Mouse (Mus musculus) adrenal gland, adult 8-10 months (tissue): ENCODE results near the gene Cited2. TPM values are rescaled to one million over a fixed set of nuclear protein-coding genes. Genes with fewer than 3 reads are reported as not detected.
A peak's percentile ranks its signal among the peaks of the same experiment; 100 is the strongest.

ENCODE experiments used
- DNase-seq: peaks from one replicate; pipeline ENCODE4 v3.0.0; 2022
- total RNA-seq, 4 experiments: library from RNA; stranded (reverse); gene quantifications; 2 replicates each; pipeline ENCODE4 v1.2.4; 2022

Gene Cited2
- total RNA-seq: 10 to 100 TPM; 37.2 to 87.3 (median 63.5) TPM

DNA sequence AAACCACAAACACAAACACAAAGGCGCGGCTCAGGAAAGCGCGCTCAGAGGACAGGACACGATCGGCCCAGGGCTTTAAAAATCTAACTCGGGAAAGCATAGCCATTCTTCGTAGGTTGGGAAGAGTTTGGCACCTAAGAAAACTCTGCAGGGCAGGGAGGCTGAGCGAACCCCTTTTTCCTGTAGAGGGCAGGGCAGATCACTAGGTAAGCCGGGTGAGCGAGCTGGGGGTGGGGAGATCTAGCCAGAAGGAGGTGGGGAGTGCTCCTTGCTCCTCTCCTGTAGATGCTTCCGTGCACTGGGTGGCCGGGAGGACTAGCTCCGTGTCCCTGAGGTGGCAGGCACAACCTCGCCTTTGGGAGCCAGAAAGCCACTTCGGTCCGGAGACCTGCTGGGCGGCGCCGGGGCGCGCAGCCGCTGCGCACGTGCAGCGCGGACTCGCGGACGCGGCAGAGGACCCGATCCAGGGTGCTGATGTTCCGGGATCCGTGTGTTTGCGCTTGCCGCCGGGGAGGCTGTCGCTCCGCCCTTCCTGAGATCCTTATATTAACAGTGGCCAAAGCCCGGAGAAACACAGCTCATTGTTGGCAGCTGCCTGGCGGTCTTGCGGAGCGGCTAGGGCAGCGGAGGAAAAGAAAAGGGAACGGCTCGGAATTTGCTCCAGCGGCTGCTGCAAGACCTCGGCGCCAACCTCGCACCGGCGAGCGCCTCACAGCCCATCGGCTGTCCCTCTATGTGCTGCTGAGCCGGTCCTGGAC is at the start of gene Cited2:
TSS of gene Cited2 (plus strand) at position 566 of the 758 bp plus-strand sequence.
- DNase-seq: peak; percentile 95

DNA sequence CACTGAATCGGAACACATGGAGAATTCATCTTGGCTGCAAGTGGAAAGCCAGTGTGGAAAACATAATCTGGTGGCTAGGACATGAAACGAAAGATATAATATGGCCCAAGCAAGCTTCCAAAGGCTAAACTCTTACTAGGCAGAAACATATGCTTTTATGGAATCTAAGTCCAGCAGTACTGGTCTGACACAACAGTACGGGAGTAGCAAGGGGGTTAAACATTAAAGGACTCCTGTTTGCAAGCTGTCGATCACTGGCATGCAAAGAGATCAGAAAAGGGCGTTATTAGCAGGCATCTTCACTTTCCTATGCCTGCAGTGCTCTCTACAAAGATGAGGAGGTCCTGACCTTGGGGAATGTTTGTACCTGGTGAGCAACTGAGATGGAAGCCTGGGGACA is 48.6 kb upstream of the Cited2 start:
- DNase-seq: no peak

DNA sequence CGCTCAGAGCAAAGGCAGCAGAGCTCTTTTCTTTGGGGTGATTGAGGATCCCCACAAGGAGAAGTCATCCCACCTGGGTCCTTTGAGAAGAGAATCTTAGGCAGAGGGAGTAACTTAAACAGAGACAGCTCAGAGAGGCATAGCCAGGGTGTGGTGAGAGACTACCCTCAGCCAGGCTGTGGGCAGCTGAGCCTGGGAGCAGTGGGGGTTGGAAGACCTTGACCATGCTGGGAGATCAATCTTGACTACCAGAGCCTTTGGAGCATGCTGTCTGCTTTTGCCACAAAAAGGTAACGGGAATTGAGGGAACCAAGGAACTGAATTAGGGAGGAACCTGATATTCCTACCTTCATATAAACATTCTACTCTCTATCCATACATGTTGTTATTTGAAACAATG is 48.1 kb upstream of the Cited2 start:
- DNase-seq: no peak

DNA sequence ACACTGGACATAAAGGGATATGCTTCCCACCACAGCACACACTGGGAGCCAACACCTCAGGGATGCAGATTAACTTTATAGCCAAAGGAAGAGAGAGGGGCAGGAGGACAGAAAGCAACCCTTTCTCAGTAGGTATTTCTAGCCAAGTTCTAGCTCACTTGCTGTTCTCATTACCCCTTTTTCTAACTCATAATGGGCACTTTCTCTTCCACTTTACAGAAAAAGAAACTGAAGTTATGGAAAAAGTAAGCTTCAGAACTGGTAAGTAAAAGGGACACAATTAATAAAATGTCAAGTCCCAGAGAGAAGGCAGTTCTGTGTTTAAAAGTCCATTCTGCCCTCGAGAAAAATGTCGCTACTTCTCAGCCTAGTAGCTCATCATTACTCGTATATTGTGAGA is 46.6 kb upstream of the Cited2 start:
- DNase-seq: no peak

DNA sequence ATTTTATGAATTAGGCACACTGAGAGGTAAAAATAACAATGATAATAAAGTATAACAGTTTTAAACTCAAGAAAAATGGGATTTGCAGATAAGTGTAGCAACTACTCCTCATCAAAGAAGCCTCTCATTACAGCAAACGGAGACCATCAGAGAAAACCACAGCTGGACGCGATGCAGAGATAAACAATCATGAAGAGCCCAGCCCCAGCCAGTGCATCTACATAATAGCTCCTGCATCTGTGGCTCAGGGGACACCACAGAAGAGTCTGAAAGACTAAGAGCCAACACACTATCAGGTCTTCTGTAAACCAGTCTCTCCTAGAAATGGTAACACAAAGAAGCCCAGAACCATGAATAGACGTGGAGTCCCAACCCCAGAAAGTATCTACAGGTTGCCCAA is 45.7 kb upstream of the Cited2 start:
- no peak for DNase-seq

DNA sequence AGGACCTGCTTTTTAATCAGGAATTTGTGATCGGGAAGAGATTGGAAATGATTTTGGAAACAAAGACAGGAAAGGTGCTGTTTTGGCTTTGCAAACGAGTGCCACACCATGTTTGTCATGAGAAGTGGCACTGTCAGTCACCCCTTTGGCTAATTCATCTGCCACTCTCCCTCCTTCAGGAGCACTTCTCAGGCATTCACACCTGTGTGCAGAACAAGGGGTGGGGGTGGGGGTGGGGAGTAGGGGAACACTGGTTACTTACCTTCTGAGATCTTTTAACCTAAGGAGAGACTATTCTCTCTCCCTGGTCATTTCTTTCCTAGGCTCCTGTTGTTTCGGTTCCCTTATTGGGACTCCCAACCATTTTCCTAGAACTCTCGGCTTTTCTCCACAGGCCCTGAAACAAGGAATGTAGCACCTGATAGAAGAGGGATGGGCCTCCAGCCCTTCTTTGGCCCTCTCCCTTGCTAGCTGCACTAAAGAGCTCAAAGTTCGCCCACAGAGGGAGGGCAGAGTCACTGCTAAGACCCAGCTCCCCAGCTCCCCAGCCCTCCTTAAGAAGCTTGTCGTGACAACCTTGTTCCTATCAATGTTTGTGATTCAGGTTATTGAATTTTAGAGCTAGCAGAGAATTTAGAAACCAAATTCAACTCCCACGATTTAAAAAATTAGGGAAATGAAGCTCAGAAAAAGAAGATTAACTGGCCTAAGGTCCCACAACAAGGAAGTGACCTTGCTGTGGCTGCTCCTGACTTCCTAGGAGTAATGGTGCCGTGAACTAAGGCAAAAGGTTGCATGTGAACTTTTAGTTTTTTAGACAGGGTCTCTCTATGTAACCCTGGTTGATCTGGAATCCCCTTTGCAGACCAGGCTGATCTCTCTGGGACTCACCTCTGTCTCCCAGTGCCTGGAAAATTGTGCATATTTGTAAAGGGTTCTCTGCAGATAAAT is 42.3 kb upstream of the Cited2 start:
- DNase-seq: no peak

DNA sequence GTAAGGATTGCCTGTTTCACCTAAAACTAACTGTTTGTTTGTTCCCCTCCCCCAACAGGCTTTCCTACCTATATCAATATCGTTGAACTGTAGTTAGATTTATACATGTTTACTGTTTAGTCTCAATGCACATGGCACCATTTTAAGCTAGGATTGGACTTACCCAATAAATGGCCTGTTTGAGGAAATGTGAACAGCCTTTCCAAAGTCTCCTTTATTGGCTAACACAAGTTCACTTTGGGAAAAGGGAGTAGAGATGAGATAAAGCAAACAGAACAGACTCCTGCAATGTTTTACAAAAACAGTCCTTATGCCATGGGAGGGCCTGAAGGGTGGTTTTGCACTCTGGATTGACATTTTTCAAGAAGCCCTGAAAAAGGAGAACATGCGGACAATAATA is 41.6 kb upstream of the Cited2 start:
- DNase-seq: no peak

DNA sequence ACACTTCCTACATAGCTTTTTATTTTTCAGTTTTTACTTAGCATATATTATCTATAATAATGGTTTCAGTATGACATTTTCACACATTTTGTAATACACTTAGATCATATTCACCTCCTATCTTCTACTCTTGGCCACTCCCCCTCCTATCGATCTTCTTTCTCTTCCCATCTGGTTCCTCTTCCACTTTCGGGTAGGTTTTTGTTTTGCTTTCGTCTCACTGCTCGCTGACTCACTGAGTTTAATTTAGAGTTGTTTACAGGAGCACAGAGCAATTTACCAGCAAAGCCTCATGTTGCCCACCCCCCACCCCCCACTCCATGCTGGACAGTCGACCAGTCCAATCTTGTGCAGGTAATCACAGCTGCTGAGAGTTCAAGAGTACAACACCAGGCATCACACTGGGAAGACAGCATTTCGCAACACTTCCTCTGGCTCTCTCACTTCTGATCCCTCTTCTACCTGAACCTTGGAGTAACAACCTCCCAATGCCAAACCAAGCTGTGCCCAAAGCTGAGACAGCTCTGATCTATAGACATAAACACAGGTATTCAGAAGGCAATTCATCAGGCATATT is 39.1 kb upstream of the Cited2 start:
- no peak for DNase-seq

DNA sequence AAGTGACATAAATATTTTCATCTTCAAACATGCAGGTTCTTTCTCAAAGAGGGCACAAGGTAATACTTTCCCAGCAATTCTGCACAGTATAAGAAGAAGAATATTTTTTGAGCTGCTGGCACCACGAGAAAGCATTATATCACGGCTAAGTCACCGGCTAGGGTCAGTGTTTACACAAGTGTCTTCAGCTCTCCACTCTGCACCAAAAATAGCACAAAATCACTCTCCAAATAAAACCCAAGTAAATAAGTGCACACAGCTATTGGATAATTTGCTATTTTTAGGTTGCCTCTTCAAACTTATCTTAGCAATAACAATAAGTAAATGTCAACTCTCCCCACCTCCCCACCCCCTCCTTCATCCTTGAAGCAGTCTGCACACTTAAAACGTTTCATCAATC is 33.2 kb upstream of the Cited2 start:
- no peak for DNase-seq

DNA sequence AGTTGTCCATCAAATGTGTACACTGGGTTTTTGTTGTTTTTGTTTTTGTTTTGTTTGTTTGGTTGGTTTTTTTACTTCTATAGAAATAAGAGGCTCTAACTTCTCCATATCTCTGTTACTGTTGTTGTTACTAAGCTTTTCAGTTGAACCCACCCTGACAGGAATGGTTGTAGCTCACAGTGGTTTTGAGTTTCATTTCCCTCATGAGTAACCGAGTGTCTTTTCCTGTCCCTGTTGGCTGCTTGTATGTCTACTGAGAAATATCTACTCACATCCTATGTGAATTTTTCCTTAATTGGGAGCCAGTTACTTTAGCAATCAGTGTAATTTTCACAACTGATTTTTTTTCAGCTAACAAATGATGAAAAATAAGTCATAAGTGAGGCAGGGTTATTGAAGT is 31.3 kb upstream of the Cited2 start:
- DNase-seq: no peak

DNA sequence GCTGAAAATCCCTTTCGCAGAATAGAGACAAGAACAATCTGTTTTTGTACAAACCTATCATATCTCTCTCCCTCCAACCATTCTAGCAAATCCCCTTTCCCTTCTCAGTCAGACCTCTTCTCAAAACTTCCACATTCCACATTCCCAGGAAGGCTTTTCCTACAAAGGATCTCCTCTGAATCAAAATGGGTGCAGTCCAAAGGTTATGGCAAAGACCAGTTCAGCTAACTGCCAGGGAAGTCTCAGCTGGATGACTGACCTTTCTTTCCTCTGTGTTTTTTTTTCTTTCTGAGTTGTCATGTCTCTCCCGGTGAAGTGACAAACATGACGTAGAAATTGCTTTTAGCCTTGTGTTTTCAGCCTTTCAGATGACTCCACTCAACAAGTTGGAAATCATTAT is 27.2 kb upstream of the Cited2 start:
- DNase-seq: no peak

DNA sequence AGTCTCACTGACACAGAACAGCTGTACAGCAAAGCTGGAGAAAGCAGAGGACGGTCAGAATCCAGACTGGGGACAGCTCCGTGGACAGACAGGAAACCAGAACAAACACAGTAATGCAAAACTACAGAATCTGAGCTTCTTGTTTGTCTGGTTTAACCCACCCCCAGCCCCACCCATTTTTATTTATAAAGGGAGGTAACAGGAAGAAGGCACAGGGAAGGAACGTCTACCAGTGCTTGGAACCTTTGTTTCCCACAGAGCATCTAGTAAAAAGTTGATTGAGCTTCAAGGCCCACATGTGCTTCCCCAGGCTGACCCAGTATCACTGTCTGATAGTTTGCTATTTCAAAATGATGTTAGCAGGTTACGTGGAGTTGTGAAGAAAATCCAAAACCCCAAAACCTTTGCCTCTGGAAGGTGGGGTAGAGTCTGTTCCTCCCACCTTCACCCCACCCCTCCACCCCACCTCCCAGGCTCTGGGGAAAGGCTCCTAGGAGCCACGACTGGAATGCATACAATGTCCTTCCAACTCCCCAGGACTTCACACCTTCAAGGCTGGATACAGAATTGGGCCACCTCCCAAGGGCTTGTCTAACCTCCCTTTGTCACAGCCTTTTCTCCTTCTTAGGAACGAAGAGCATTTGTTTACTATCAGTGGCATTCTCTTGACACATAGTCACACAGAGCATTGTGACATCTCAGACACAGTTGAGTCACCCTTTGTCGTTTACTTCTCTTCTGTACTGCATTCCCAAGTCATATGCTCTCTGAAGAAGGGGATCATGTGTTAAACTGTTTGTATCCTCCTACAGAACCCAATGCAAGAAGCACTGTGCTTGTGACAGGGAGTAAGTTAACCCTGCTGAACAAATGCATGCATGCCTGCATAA is 25.4 kb upstream of the Cited2 start:
- no peak for DNase-seq

DNA sequence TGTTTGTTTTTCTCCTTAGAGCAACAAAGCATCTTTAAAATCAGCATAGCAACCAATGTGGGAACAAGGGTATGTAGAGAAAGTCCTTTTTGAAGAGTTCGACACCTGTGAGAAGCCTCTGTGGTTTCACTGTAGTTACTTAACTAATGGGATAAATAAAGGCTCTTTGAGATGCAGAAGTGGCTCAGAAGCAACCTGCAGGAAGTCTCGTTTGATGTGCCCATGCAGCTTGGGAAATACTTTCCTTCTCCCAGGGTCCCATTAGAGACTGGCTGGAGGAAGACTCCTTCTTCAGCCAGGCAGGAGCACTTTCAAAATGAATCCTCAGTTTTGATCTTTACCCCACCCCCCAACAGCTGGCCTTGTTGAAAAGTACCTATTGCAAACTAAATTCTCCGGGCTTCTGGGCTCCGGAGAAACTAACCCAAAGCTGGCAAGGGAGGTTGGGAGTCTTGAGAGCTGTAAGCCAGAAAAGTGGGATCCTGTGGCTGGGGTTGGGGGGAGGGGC is 17.5 kb upstream of the Cited2 start:
- no peak for DNase-seq

DNA sequence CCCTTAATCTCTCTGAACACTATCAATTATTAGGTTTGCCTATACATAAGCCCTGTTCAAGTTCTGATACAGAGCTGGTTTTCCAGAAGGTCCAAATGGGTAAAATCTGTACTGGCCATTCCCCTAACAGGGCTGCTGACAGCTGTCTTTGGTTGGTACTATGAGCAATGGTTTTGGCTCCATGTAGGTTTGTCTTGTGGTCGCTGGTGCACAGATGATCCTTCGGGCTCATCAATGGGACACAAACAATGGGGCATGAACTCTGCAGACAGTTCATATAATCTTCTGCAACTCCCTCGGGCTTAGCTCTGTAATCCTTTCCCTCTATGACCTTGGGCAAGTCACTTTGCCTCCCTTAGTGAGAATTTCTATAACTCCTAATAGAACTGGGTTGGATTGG is 12.3 kb upstream of the Cited2 start:
- no peak for DNase-seq

DNA sequence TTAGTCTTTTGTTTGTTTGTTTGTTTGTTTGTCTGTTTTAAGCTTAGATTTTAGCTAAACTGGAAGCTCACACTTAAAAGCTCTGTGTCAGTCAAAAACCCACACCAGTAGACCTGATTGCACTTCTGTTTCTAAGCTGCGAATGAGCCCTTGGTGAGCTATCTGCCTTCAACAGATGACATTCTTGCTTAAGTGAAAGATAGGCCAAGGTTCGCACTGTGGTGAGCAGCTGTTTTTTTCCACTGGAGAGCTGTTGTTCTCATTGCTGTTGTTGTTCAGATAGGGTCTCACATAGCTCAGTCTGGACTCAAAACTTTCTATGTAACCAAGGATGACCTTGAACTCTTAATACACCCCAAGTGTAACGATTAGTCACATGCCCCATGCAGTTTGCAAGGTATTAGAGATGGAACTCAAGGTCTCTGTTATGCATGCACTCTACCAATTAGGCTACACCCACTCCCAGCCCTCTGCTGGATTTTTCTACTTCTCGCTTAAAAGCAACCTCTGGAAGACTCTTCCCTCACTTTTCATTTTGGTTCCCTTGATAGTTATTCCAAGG is 3.9 kb upstream of the Cited2 start:
- DNase-seq: peak; percentile 22

DNA sequence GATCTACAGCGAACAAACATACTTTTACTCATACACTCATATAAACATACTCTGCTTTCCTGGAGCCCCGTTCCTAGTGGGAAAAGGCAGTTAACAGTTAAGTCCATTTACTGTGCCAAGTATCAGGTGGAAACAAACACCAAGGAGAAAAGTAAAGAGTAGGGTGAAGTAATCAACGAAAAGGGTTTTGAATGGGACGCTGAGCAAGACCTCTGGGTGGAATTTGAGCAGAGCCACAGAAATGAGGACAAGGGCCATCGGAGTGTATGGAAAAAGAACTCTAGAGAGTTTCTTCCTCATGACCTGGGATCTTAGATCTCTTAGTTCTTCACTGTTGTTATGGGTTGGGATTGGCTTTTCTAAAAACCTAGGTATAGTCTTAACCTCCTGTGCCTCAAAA is 3.4 kb upstream of the Cited2 start:
- no peak for DNase-seq

DNA sequence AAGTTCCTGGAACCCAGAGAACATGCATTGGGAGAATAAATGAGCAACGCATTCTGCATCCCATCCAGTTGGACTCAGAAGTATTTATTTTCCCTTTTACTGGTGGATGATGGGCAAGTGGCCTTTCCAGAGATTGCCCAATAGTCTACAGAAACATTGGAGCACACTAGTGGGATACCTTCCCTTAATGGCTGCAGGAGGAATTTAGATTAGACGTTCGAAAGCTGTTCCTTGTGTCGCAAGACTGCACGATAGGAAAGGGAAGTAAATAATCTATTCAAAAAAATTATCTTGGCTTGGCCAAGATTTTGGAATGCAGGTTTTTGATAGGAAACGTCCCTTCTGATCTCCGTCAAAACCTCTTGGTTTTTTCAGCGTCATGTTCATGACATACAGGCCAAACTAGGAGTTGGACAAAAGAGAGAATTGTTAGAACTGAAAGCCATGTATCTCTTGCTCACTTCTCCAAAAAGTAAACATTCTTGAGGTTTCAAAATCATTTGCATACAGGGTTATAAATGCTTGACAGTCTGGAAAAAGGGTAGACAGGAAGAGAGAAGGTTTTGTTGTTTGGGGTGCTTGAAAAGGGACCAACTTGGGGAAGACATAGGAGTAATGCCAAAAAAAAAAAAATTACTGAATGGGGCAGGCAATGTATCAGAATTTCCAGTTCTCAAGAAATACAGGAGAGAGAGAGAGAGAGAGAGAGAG is 2.0 kb upstream of the Cited2 start:
- DNase-seq: no peak

DNA sequence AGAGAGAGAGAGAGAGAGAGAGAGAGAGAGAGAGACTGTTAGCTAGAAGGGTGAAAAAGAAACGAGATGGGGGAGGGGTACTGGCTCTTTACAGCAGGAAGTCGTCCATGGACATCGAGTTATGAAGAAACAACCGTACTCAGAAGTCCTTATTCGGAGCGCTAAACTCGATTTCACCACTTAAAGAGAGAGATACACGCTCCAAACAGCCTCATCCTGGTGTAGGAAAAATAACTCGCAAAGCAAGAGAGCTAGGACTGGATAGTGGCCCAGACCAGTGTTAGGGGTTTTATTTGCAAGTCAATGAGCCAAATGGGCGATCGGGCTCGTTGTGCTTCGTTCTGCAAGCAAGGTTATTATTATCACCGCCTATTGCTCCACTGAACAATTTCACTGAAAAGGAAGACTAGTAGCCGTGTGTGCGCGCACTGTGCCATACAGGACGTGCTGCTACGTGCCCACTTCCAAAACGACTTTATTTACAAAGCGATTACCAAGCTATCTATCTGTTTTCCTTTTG is 1.4 kb upstream of the Cited2 start:
- peak; percentile 13 for DNase-seq

DNA sequence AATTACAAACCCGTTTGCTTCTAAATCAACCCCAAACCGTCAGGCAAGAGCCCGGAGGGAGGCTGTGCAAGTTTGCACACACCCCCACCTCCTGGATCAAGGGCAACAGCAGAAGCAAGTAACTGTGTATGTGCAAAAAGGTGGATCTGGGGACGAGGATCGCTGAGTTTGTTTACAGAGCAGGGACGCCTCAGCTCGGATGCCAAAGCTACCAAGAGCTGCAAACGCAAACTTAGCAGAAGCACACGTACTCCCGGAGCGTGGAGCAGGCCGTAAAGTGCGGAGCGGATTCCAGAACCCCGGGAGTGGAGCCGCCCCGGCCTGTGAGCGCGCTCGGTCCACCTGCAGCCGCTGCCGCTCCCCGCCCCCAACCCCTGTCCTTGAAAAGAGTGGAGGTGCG is 860 bp upstream of the Cited2 start:
- DNase-seq: peak; percentile 93

DNA sequence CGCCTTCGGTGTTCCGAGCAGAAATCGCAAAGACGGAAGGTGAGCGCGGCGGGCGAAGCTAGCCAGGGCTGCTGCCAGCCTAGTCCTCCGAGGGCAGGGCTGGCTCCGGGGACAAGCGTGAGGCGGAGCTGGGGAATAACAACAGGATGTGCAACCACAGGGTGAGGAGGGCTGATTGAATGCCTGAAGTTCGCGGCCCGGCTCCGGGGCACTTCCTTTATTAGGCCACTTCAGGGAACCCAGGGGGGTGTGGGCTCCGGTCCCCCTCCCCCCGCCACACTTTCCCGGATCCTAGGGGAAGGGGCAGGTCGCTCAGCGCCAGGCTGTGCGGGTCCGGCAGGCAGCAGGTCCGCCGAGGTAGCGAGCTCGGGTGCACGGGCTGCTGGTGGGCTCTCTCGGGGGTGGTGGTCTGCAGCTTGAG is 413 bp downstream of the Cited2 start:
- DNase-seq: peak; percentile 68
